Mouse (Mus musculus) liver, embryonic 14.5 days (tissue): Measurements from ENCODE around the gene Elmo2.

ENCODE experiments used
- CTCF ChIP-seq: IDR thresholded peaks from 2 replicates; pipeline ENCODE4 v1.5.1; 2016; ENCODE audit warnings: antibody characterized with exemption, low read depth, control low read depth
- EP300 ChIP-seq: IDR thresholded peaks from 2 replicates; pipeline ENCODE4 v1.6.1; 2016; ENCODE audit warnings: antibody characterized with exemption, low read depth

DNA sequence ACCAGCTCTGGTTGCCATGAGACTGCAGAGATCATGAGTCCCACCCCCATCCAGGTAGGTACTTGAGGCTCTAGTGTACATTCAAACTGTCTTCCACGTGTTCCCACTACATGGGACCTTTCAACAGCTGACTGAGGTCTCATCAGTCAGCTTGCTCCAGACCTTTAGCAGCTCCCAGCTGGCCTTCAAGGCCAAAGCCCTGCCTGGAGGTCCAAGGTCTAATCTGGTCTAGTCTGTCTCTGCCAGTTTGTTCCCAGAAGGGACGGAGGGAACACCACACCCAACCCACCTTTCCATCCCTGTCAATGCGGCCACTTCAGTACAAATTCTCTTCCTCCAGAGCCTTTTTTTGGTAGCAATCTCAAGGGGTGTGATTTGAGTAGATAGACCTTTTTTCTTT lies 42.6 kb downstream of the Elmo2 start:
- no peak for TF ChIP-seq CTCF
- no peak for TF ChIP-seq EP300
